Mouse (Mus musculus) cerebellum, adult (tissue): ENCODE measurements around the gene Dnm3.
"Not testable (repeated sequence)": the region's sequence is repeated elsewhere in the genome, so short reads cannot be mapped to it uniquely, and the experiment has no call there.

Experiments used
- ATAC-seq: cut with Nextera tagmentation; 2 replicates; pipeline ENCODE4 v1.9.2; 2017; ENCODE audit warnings: mild to moderate bottlenecking, moderate library complexity, mixed read lengths; ENCODE audit not compliant: insufficient number of reproducible peaks, low FRiP score, low TSS enrichment

Dnm3 gene

DNA sequence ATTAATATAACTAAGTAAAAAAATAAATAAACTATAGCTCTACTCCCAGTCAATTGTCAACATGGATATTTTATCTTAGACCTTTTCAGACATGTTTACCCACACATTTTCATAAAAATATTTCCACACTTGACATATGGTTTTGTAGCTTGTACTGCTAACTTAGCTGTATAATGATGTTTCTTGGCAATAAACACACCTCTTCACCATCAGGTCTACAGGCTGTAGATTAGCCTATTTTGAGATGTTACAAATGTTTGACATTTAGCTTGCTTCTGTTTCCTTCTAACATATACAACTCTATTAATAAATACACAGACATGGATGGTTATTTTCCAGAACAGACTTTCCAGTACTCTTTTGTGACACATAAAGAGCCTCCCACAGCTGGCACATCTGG lies 38.3 kb downstream of the Dnm3 start:
- ATAC-seq = no peak

GRCm38 (mm10) chr1:162436672-162437071 lies 41.2 kb downstream of the Dnm3 start:
- ATAC-seq = peak; percentile 77

DNA sequence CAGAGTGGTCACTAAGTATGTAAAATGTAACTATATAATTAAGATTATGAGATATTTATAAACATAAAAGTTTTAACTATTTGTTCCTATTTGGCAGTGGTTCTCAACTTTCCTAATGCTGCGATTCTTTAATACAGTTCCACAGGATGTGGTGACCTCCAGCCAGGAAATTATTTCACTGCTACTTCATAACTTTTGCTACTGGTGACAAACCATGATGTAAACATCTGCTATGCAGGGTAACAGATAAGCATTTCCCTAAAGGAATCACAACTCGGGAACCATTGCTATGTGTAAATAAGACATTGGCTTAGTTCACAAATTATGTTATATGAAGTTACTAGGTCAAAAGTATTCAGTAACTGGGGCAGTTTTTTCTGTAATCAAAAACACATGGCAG lies 48.9 kb downstream of the Dnm3 start:
- no peak for ATAC-seq

DNA sequence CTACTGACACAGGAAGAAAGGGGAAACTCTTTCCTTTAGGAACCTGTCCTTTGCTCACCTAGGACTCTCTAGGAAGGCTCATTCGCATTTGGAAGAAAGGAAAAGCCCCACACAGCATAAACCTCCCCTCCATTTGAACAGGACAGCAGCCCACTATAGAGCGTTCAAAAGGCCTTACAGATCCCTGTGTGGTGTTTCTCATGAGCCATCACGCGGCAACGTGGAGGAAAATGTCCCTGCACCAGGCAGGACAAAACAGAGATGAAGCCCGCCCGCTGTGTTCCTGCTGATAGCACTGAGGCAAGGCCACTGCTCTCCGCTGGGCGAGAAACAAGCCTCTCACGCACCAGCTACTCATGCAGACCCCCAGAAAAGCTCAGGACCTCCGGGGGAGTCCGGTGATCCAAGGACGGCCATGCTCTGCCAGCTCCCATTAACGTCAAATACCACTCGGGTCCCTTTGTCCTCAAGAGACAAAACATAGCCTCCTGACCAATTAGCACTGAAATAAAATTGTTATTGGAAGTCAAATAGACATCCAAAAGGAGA lies 51.8 kb downstream of the Dnm3 start:
- ATAC-seq = no peak

DNA sequence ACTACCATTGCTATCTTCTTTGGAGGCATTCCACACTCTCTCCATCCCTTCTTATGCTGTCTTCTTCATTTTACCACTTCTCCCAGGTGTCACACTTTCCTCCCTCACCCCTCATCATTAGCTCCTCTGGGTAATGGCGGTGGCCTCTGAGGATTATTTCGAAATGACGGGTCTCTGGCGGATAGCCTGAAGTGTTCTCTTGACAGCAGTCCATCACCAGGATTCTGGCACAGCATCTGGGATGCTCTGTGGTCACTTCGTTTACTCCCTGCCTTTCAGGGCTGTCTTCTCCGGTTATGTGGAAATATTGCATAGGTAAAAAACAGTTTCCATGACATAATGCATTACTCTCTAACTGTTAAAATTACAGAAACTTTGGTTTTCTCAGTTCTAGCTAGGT lies 55.0 kb downstream of the Dnm3 start:
- ATAC-seq = no peak

- ATAC-seq = no peak
Measured at GRCm38 (mm10) chr1:162413791-162414190, 64.0 kb downstream of the Dnm3 start.

- ATAC-seq = peak; percentile 61; the same call in 1 of the 2 replicates
Measured at GRCm38 (mm10) chr1:162412787-162413429, 64.9 kb downstream of the Dnm3 start.

GRCm38 (mm10) chr1:162410207-162410965 lies 67.4 kb downstream of the Dnm3 start:
- no peak for ATAC-seq

GRCm38 (mm10) chr1:162394549-162394948 lies 83.3 kb downstream of the Dnm3 start:
- no peak for ATAC-seq

DNA sequence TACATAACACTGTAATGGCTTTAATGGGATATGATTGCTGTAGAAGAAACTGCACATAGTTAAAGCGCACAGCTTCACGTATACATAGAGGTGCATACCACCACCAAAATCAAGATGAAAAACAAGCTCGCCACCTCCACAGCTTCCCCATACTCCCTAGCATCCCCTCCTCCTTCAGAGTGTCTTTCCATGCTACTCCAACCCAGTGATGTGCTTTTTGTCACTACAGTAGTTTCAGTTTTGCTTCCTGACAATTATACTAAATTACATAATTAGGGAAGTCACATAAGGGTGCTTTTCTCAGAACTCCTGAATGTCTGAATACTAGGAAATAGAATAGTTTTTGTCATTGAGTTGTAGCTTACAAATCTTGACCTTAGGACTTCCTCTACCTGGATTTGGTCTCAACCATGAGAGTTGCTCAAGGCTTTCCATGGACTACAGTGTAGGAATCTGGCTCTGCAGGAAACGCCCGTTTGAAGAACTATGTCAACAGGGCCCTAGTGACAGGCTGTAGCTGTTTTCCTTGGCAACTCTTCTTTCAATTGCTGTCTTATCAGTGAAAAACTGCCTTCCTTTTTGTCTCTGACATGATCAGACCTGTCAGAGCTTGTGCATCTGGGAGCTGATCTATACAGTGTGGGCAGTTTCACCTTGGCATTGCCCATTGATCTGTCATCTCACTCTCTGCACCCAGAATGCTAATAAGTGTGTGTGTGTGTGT lies 89.2 kb downstream of the Dnm3 start:
- no peak for ATAC-seq

- ATAC-seq = not testable (repeated sequence)
Measured at GRCm38 (mm10) chr1:162373068-162373467, 104.8 kb downstream of the Dnm3 start.

GRCm38 (mm10) chr1:162369726-162370125 lies 108.1 kb downstream of the Dnm3 start:
- ATAC-seq = no peak

- ATAC-seq = no peak
Measured at GRCm38 (mm10) chr1:162361978-162362377, 115.9 kb downstream of the Dnm3 start.

- ATAC-seq = peak; percentile 78
Measured at GRCm38 (mm10) chr1:162359270-162359669, 118.6 kb downstream of the Dnm3 start.

GRCm38 (mm10) chr1:162358036-162358435 lies 119.8 kb downstream of the Dnm3 start:
- ATAC-seq = 0 out of 2 replicates have a peak, but pooled peaks have one; percentile 38

DNA sequence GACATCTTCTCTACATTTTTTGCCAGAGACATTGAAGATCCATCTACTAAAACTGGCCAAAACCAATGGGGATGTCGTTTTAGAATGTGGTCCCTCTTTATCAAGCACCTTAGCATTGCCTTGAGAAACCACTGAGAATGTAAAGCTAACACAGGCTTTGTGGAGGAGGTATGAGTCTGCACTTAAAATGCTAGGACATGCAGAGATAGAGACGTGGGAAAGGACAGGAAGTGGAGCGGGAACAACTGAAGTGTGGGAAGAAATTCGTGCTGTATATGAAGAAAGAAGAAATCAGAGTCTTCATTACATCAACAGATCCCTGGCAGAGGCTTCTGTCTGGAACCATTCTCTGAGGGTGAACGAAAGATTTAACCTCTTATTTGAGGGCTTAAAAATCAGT lies 121.4 kb downstream of the Dnm3 start:
- ATAC-seq = no peak

DNA sequence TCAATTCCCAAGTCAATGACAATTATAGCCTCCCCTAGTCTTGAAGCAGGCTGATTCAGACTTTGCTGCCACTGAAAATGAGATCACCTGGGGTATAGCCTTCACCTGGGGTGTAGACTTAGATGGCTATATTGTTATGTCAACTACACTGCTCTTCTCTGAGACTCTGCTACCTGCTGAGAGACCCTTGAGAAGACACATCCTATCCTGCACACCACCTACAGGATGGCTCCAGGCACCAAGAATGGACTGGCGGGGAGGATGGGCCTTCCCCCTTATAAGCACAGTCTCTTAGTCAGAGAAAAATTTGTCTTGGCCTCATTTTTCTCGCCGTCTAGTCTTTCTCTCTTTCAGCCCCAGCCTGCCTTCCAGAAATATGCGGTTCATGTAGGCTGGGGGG lies 123.1 kb downstream of the Dnm3 start:
- no peak for ATAC-seq

- ATAC-seq = no peak
Measured at GRCm38 (mm10) chr1:162353831-162354230, 124.0 kb downstream of the Dnm3 start.

GRCm38 (mm10) chr1:162349306-162349705 lies 128.5 kb downstream of the Dnm3 start:
- peak; percentile 88 for ATAC-seq

GRCm38 (mm10) chr1:162346456-162347011 lies 131.3 kb downstream of the Dnm3 start:
- no peak for ATAC-seq

DNA sequence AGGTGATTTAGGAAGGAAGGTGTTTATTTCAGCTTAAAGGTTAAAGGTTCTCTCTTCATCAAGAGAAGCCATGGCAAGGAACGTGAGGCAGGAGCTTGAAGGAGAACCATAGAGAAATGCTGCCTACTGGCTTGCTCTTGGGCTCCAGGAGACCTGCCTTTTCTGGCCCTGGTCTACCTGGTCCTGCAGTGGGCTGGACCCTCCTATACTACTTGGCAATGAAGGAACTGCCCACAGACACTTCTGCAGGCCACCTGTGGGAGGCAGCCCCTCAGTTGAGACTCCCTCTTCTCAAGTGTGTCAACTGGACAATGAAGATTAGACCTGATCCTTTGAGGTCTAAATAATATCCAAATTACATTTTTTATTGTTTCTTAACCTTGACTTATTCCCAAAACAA lies 140.7 kb downstream of the Dnm3 start:
- no peak for ATAC-seq
